Mouse (Mus musculus): ENCODE data around the gene Usp12. TPM values are rescaled to one million over a fixed set of nuclear protein-coding genes. Genes with fewer than 3 reads are reported as not detected.

The Usp12 gene
- total and polyA plus RNA-seq, 3 experiments: 9.1 to 27.7 (median 24.1) TPM

GRCm38 (mm10) chr5:146812866-146813265, 18.1 kb upstream of the Usp12 start:
- no peaks in the 10 kb centered on the region for H3K36me3 ChIP-seq (replicated peaks)
- H3K9me3 ChIP-seq (replicated peaks): peaks cover 2% of the 10 kb centered on the region; the same call in 1 of the 2 replicates
- H3K4me3 ChIP-seq (ENCODE audit: low read depth, low read length): no peak overlapping the region
- no peak for ATAC-seq (ENCODE audit: extremely low read depth, insufficient number of reproducible peaks, low FRiP score, poor library complexity, severe bottlenecking)
- H3K27me3 ChIP-seq (ENCODE audit: insufficient read depth, low read length): peaks cover 13% of the 10 kb centered on the region
- no peak for TF ChIP-seq TAL1 (conservative IDR thresholded peaks at IDR 0.05; ENCODE audit: low read depth, low read length)
- no peak for TF ChIP-seq POLR2AphosphoS5 (IDR thresholded peaks at IDR 0.05; ENCODE audit: insufficient replicate concordance, low read depth, low read length)
- no peak for TF ChIP-seq GATA1 (IDR thresholded peaks at IDR 0.05; ENCODE audit: borderline replicate concordance, low read length)
- peaks cover 13% of the 10 kb centered on the region; the same call in 1 of the 2 replicates for H3K4me1 ChIP-seq (ENCODE audit: insufficient read depth, low read depth, low read length)
- DNase-seq (ENCODE audit: low spot score): no peak

- Histone ChIP-seq H3K9me3 (replicated peaks) (peaks cover 2% of the 10 kb centered on the region; the same call in 1 of the 2 replicates), H3K4me1 (ENCODE audit: insufficient read depth, low read depth, low read length) (peaks cover 9% of the 10 kb centered on the region; the same call in 1 of the 2 replicates), H3K36me3 (replicated peaks) (no peaks in the 10 kb centered on the region), H3K4me3 (ENCODE audit: low read depth, low read length) (no peak overlapping the region), H3K27me3 (ENCODE audit: insufficient read depth, low read length) (peaks cover 24% of the 10 kb centered on the region)
- DNase-seq (ENCODE audit: low spot score): no peak
- TF ChIP-seq GATA2 (IDR thresholded peaks at IDR 0.05; ENCODE audit: borderline replicate concordance, low read depth, low read length) (no peak), POLR2AphosphoS5 (IDR thresholded peaks at IDR 0.05; ENCODE audit: insufficient replicate concordance, low read depth, low read length) (no peak), CTCF (IDR thresholded peaks at IDR 0.05; ENCODE audit: low read depth, low read length) (no peak), TAL1 (conservative IDR thresholded peaks at IDR 0.05; ENCODE audit: low read depth, low read length) (no peak), GATA1 (IDR thresholded peaks at IDR 0.05; ENCODE audit: borderline replicate concordance, low read length) (no peak)
- ATAC-seq (ENCODE audit: extremely low read depth, insufficient number of reproducible peaks, low FRiP score, poor library complexity, severe bottlenecking): no peak
Measured at GRCm38 (mm10) chr5:146809951-146810350, 15.1 kb upstream of the Usp12 start.

DNA sequence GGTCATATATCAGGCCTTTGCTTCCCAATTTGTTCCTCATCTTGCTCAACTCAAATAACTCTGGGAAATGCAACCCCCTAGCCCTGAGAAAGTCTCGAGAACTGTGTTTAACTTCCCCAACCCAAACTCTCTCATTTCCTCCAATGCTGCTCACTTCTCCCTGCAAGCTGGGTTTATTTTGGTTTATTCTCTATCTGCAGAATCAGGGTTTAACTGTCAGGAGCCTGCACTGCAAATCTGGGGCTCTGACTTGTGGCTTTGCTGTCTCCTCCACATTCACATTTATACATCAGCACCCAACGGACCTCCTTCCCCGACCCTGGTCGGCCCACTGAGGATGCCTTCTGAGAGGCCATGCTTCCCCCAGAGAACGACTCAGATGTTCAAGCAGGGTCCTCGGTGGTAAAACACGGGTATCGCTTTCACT, 11.2 kb upstream of the Usp12 start:
- no peak overlapping the region for H3K4me3 ChIP-seq (ENCODE audit: low read depth, low read length)
- DNase-seq (ENCODE audit: low spot score) (no peak), ATAC-seq (ENCODE audit: extremely low read depth, insufficient number of reproducible peaks, low FRiP score, poor library complexity, severe bottlenecking) (no peak)
- peaks cover 5% of the 10 kb centered on the region for H3K9me3 ChIP-seq (replicated peaks)
- no peaks in the 10 kb centered on the region for H3K36me3 ChIP-seq (replicated peaks)
- H3K4me1 ChIP-seq (ENCODE audit: insufficient read depth, low read depth, low read length): peaks cover 9% of the 10 kb centered on the region; the same call in 1 of the 2 replicates
- H3K27me3 ChIP-seq (ENCODE audit: insufficient read depth, low read length): peaks cover 28% of the 10 kb centered on the region
- TF ChIP-seq POLR2AphosphoS5 (IDR thresholded peaks at IDR 0.05; ENCODE audit: insufficient replicate concordance, low read depth, low read length) (no peak), TAL1 (conservative IDR thresholded peaks at IDR 0.05; ENCODE audit: low read depth, low read length) (no peak), GATA1 (IDR thresholded peaks at IDR 0.05; ENCODE audit: borderline replicate concordance, low read length) (no peak), GATA2 (IDR thresholded peaks at IDR 0.05; ENCODE audit: borderline replicate concordance, low read depth, low read length) (no peak), CTCF (IDR thresholded peaks at IDR 0.05; ENCODE audit: low read depth, low read length) (no peak)

DNA sequence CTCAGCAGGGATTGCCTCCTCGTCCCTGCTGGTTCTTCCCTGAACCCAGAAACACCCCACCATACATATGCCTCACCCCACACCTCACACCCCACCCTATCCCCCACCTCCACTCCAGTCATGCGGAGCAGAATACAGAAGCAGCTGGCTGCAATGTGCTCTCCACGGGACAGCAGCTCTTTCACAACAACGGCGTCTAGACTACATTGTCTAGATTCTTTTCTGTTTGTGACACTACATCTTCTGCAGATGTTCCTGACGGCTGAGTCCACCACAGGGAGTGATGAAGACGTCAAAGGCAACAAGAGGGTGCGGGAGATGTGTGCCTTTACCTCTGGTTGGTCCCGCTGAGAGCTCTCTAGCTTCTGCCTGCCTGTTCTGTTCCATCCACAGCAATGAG, 3.2 kb upstream of the Usp12 start:
- Histone ChIP-seq H3K4me1 (ENCODE audit: insufficient read depth, low read depth, low read length) (peaks cover 29% of the 10 kb centered on the region), H3K27me3 (ENCODE audit: insufficient read depth, low read length) (peaks cover 5% of the 10 kb centered on the region), H3K9me3 (replicated peaks) (peaks cover 5% of the 10 kb centered on the region), H3K36me3 (replicated peaks) (no peaks in the 10 kb centered on the region), H3K4me3 (ENCODE audit: low read depth, low read length) (no peak overlapping the region)
- ATAC-seq (ENCODE audit: extremely low read depth, insufficient number of reproducible peaks, low FRiP score, poor library complexity, severe bottlenecking): no peak
- TF ChIP-seq POLR2AphosphoS5 (IDR thresholded peaks at IDR 0.05; ENCODE audit: insufficient replicate concordance, low read depth, low read length) (no peak), GATA1 (IDR thresholded peaks at IDR 0.05; ENCODE audit: borderline replicate concordance, low read length) (no peak), GATA2 (IDR thresholded peaks at IDR 0.05; ENCODE audit: borderline replicate concordance, low read depth, low read length) (no peak), CTCF (IDR thresholded peaks at IDR 0.05; ENCODE audit: low read depth, low read length) (no peak), TAL1 (conservative IDR thresholded peaks at IDR 0.05; ENCODE audit: low read depth, low read length) (no peak)
- no peak for DNase-seq (ENCODE audit: low spot score)

DNA sequence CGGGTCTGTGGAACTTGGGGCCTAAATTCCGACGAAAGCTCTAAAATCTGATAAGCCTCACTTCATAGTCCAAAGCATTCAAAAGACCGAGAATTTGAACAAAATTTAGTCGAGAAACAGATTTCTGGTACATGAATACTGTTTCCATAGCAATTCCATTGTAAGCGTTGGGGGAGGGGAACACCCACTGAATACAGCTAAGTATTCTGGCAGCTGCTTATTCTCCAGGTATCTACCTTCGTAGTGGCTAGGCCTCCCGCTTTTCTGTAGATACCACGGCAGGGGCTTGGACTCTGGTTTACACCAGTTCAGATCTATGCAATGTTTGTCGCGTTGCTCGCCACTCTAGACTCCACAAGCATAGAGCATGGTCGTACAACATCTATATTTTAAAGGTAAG, 922 bp upstream of the Usp12 start:
- H3K4me3 ChIP-seq (ENCODE audit: low read depth, low read length): no peak overlapping the region
- ATAC-seq (ENCODE audit: extremely low read depth, insufficient number of reproducible peaks, low FRiP score, poor library complexity, severe bottlenecking) (no peak), DNase-seq (ENCODE audit: low spot score) (no peak)
- peaks cover 50% of the 10 kb centered on the region for H3K4me1 ChIP-seq (ENCODE audit: insufficient read depth, low read depth, low read length)
- peaks cover 16% of the 10 kb centered on the region for H3K36me3 ChIP-seq (replicated peaks)
- TF ChIP-seq CTCF (IDR thresholded peaks at IDR 0.05; ENCODE audit: low read depth, low read length) (no peak), POLR2AphosphoS5 (IDR thresholded peaks at IDR 0.05; ENCODE audit: insufficient replicate concordance, low read depth, low read length) (no peak), GATA2 (IDR thresholded peaks at IDR 0.05; ENCODE audit: borderline replicate concordance, low read depth, low read length) (no peak), GATA1 (IDR thresholded peaks at IDR 0.05; ENCODE audit: borderline replicate concordance, low read length) (no peak), TAL1 (conservative IDR thresholded peaks at IDR 0.05; ENCODE audit: low read depth, low read length) (no peak)
- peaks cover 5% of the 10 kb centered on the region for H3K27me3 ChIP-seq (ENCODE audit: insufficient read depth, low read length)
- no peaks in the 10 kb centered on the region for H3K9me3 ChIP-seq (replicated peaks)

GRCm38 (mm10) chr5:146794084-146794852, 538 bp downstream of the Usp12 start:
- H3K4me3 ChIP-seq (ENCODE audit: low read depth, low read length): peak overlapping the region; percentile 84
- H3K27me3 ChIP-seq (ENCODE audit: insufficient read depth, low read length): peaks cover 5% of the 10 kb centered on the region
- ATAC-seq (ENCODE audit: extremely low read depth, insufficient number of reproducible peaks, low FRiP score, poor library complexity, severe bottlenecking) (no peak), DNase-seq (ENCODE audit: low spot score) (peak; percentile 45)
- no peaks in the 10 kb centered on the region for H3K9me3 ChIP-seq (replicated peaks)
- H3K36me3 ChIP-seq (replicated peaks): peaks cover 21% of the 10 kb centered on the region
- TF ChIP-seq GATA2 (IDR thresholded peaks at IDR 0.05; ENCODE audit: borderline replicate concordance, low read depth, low read length) (no peak), TAL1 (conservative IDR thresholded peaks at IDR 0.05; ENCODE audit: low read depth, low read length) (no peak), GATA1 (IDR thresholded peaks at IDR 0.05; ENCODE audit: borderline replicate concordance, low read length) (no peak), CTCF (IDR thresholded peaks at IDR 0.05; ENCODE audit: low read depth, low read length) (no peak), POLR2AphosphoS5 (IDR thresholded peaks at IDR 0.05; ENCODE audit: insufficient replicate concordance, low read depth, low read length) (no peak)
- peaks cover 52% of the 10 kb centered on the region for H3K4me1 ChIP-seq (ENCODE audit: insufficient read depth, low read depth, low read length)

Measured in G1E (cell line).